Mouse (Mus musculus) CH12.LX (cell line): ENCODE measurements at regions not wholly inside any gene's neighbourhood (a gene's known extent, or its start where the extent isn't known, plus 50 kb on each side); places are given as distances from the start of the nearest gene placed in this dataset.

Source experiments
- CHD2 ChIP-seq: IDR thresholded peaks from 2 replicates; pipeline ENCODE4 v1.6.1; 2011; ENCODE audit warnings: low read length, improper control_type of control experiment
- CTCF ChIP-seq, 2 experiments: IDR thresholded peaks in 1 of 2; conservative IDR thresholded peaks in 1 of 2; 2 replicates each; pipeline ENCODE4 v1.5.1; 2011 to 2012; ENCODE audit warnings: low read depth in 2 of 2, low read length in 2 of 2, improper control_type of control experiment in 1 of 2, inconsistent platforms in 1 of 2, mild to moderate bottlenecking in 1 of 2, moderate library complexity in 1 of 2
- ELF1 ChIP-seq: IDR thresholded peaks from 2 replicates; pipeline ENCODE4 v1.6.1; 2014; ENCODE audit warnings: low read depth, mild to moderate bottlenecking, inconsistent platforms, low read length, improper control_type of control experiment
- ETS1 ChIP-seq: conservative IDR thresholded peaks from 2 replicates; pipeline ENCODE4 v1.6.1; 2012; ENCODE audit warnings: low read depth, mild to moderate bottlenecking, inconsistent platforms, low read length, improper control_type of control experiment, moderate library complexity
- KAT2A ChIP-seq: IDR thresholded peaks from 2 replicates; pipeline ENCODE4 v1.6.1; 2012; ENCODE audit warnings: low read length, improper control_type of control experiment, inconsistent platforms; ENCODE audit not compliant: insufficient replicate concordance
- NELFE ChIP-seq: IDR thresholded peaks from 2 replicates; pipeline ENCODE4 v1.6.1; 2011; ENCODE audit warnings: low read depth, low read length, improper control_type of control experiment
- NRF1 ChIP-seq: IDR thresholded peaks from 2 replicates; pipeline ENCODE4 v1.6.1; 2014; ENCODE audit warnings: low read depth, mild to moderate bottlenecking, inconsistent platforms, low read length, improper control_type of control experiment, moderate library complexity
- POLR2A ChIP-seq: IDR thresholded peaks from 2 replicates; pipeline ENCODE4 v1.6.1; 2011; ENCODE audit warnings: low read depth, mild to moderate bottlenecking, improper control_type of control experiment, low read length
- POLR2AphosphoS2 ChIP-seq: IDR thresholded peaks from 2 replicates; pipeline ENCODE4 v1.6.1; 2011; ENCODE audit warnings: low read depth, low read length, improper control_type of control experiment
- USF1 ChIP-seq: IDR thresholded peaks from 2 replicates; pipeline ENCODE4 v1.6.1; 2014; ENCODE audit warnings: low read depth, mild to moderate bottlenecking, inconsistent platforms, low read length, improper control_type of control experiment
- USF2 ChIP-seq: conservative IDR thresholded peaks from 2 replicates; pipeline ENCODE4 v1.6.1; 2011; ENCODE audit warnings: low read depth, low read length, improper control_type of control experiment

GRCm38 (mm10) chr9:14179777-14180176, 95.1 kb upstream of the Sesn3 start:
- TF ChIP-seq ELF1 (no peak), USF2 (no peak), POLR2AphosphoS2 (no peak), CHD2 (no peak), POLR2A (no peak), USF1 (no peak), CTCF (conservative IDR thresholded peaks at IDR 0.05 in 1 of 2, IDR thresholded peaks at IDR 0.05 in 1 of 2; ENCODE audit: low read depth in 2 of 2, low read length in 2 of 2) (no peak), ETS1 (no peak), NELFE (no peak), KAT2A (no peak), NRF1 (no peak)
